Comparison of ENCODE assay signal across 11 mouse cellular contexts in genomic region chr11:8986058-8986457, GRCm38 (mm10). TPM values are rescaled to one million over a fixed set of nuclear protein-coding genes. Genes with fewer than 3 reads are reported as not detected.
A peak's percentile ranks its signal among the peaks of the same experiment; 100 is the strongest.
DNase-seq lines count a peak whose midpoint lies in the region; ATAC-seq lines count a peak whose summit lies in the region.
"Had no signal": no experiment of that assay in that cellular context is flagged by ENCODE, and none has a peak within 500 bp of the region (broad histone marks: within the 10 kb centered on the region; RNA-seq: fewer than 3 reads in every experiment).

No protein-coding gene starts in this region.

- DNase-seq in embryo, embryonic 10 days (ENCODE audit: low spot score) = peak; percentile 22
- no peak for DNase-seq in embryo, embryonic 11 days
- peak; percentile 59 for DNase-seq in R1 (ENCODE audit: low read depth, low spot score)
- no peak for DNase-seq in intestine, embryonic 14.5 days (ENCODE audit: low spot score)
- peak; percentile 14 to 41 for DNase-seq in kidney, postnatal 4 days
- no peak for DNase-seq in hindbrain, embryonic 14.5 days (ENCODE audit: low spot score)
- DNase-seq in c-Kit-positive CD71-positive TER-119-positive erythroid progenitor cells, embryonic 14.5 days (ENCODE audit: low spot score) = no peak

- no peak overlapping the region for H3K9ac ChIP-seq in intestine, embryonic 14.5 days (ENCODE audit: low read length)
- no peak overlapping the region for H3K9ac ChIP-seq in hindbrain, embryonic 14.5 days

- H3K4me1 ChIP-seq in intestine, embryonic 14.5 days (replicated peaks; ENCODE audit: control insufficient read depth, insufficient read depth, low read length) = peaks cover 7% of the 10 kb centered on the region; the same call in 1 of the 2 replicates
- H3K4me1 ChIP-seq in hindbrain, embryonic 14.5 days (replicated peaks; ENCODE audit: control insufficient read depth, insufficient read depth, low read length) = no peaks in the 10 kb centered on the region

- no peak overlapping the region for H3K4me3 ChIP-seq in intestine, embryonic 14.5 days (ENCODE audit: low read depth, low read length)
- H3K4me3 ChIP-seq in hindbrain, embryonic 14.5 days (replicated peaks; ENCODE audit: low read length) = no peak overlapping the region
- H3K4me3 ChIP-seq: hindbrain, embryonic 10.5 days had no signal

- ATAC-seq in intestine, embryonic 14.5 days (replicated peaks; ENCODE audit: low FRiP score, low TSS enrichment, low read depth) = peak; percentile 63; the same call in 1 of the 2 replicates
- ATAC-seq in hindbrain, embryonic 14.5 days (ENCODE audit: low FRiP score) = no peak
- no peak for ATAC-seq in CD4-positive, CD25-positive, alpha-beta regulatory T cell, adult 4 months
- ATAC-seq: Patski had no signal

- no peaks in the 10 kb centered on the region for H3K9me3 ChIP-seq in intestine, embryonic 14.5 days (ENCODE audit: control insufficient read depth, low read length)
- H3K9me3 ChIP-seq in hindbrain, embryonic 14.5 days (ENCODE audit: control insufficient read depth, low read length) = no peaks in the 10 kb centered on the region
- H3K9me3 ChIP-seq: hindbrain, embryonic 10.5 days had no signal

- H3K27ac ChIP-seq in intestine, embryonic 14.5 days (ENCODE audit: low read depth) = no peak overlapping the region
- no peak overlapping the region for H3K27ac ChIP-seq in hindbrain, embryonic 14.5 days
- H3K27ac ChIP-seq: hindbrain, embryonic 10.5 days; macrophage had no signal

- H3K27me3 ChIP-seq in intestine, embryonic 14.5 days (replicated peaks; ENCODE audit: control insufficient read depth, insufficient read depth, low read length) = no peaks in the 10 kb centered on the region
- no peaks in the 10 kb centered on the region for H3K27me3 ChIP-seq in hindbrain, embryonic 14.5 days (ENCODE audit: control insufficient read depth, insufficient read depth, low read length)
- H3K27me3 ChIP-seq: Patski had no signal

- no peak overlapping the region for H3K4me2 ChIP-seq in intestine, embryonic 14.5 days (ENCODE audit: low read length)
- H3K4me2 ChIP-seq in hindbrain, embryonic 14.5 days (replicated peaks) = no peak overlapping the region

- H3K36me3 ChIP-seq in intestine, embryonic 14.5 days (ENCODE audit: control insufficient read depth, insufficient read depth, low read length) = peaks cover 5% of the 10 kb centered on the region
- no peaks in the 10 kb centered on the region for H3K36me3 ChIP-seq in hindbrain, embryonic 14.5 days (replicated peaks; ENCODE audit: control insufficient read depth, insufficient read depth)

RNA-seq across cellular contexts. Expression of gene Pkd1l1, which starts 13.0 kb away (rescaled TPM):
- polyA plus RNA-seq in intestine, embryonic 14.5 days (2014; fragmentation: Nextera tagmentation; extraction: Ambion mirVana) = 0.05 and 0.15 TPM in 2 replicates
- 0.03 and 0.31 TPM in 2 replicates for polyA plus RNA-seq in hindbrain, embryonic 14.5 days (2014; fragmentation: Nextera tagmentation; extraction: Ambion mirVana)
- under 1 TPM; 0.11 to 0.42 TPM for polyA plus RNA-seq in CD4-positive, CD25-positive, alpha-beta regulatory T cell, adult 4 months (2017; shearing (Covaris generic))
- polyA plus RNA-seq: macrophage had no signal

RNA-seq across cellular contexts. Expression of gene Hus1, which starts 24.9 kb away (rescaled TPM):
- polyA plus RNA-seq in intestine, embryonic 14.5 days (2014; fragmentation: Nextera tagmentation; extraction: Ambion mirVana) = 16.9 and 17.9 TPM in 2 replicates
- polyA plus RNA-seq in hindbrain, embryonic 14.5 days (2014; fragmentation: Nextera tagmentation; extraction: Ambion mirVana) = 10.2 and 12.7 TPM in 2 replicates
- 1 to 10 TPM; 6.1 to 6.3 TPM for polyA plus RNA-seq in CD4-positive, CD25-positive, alpha-beta regulatory T cell, adult 4 months (2017; shearing (Covaris generic))

Comparison
In these comparisons a context has a peak if more than half of its experiments do, and no peak if none do; other contexts are left out.
1. DNase-seq: peak in embryo, embryonic 10 days (single experiment), R1 (single experiment) and kidney, postnatal 4 days (2 of 2); none in embryo, embryonic 11 days (single experiment), intestine, embryonic 14.5 days (single experiment), hindbrain, embryonic 14.5 days (single experiment) and c-Kit-positive CD71-positive TER-119-positive erythroid progenitor cells, embryonic 14.5 days (single experiment).